Mouse (Mus musculus) bone marrow, adult 2 months (tissue): ENCODE measurements around the gene Disp1. TPM values are rescaled to one million over a fixed set of nuclear protein-coding genes. Genes with fewer than 3 reads are reported as not detected.

Experiments
- H3K27ac ChIP-seq: fragments of 200-500 bp; 2 replicates; pipeline ENCODE4 v1.5.1; 2012; ENCODE audit warnings: low read depth, mild to moderate bottlenecking, control low read depth, inconsistent platforms, low read length; ENCODE audit not compliant: control insufficient read depth, poor library complexity, insufficient read depth
- H3K4me1 ChIP-seq: fragments of 200-500 bp; 2 replicates; pipeline ENCODE4 v1.6.1; 2011; ENCODE audit warnings: low read length; ENCODE audit not compliant: control insufficient read depth, insufficient read depth
- H3K4me3 ChIP-seq: fragments of 200-500 bp; replicated peaks from 2 replicates; pipeline ENCODE3; 2011; ENCODE audit warnings: mild to moderate bottlenecking, low read depth, low read length, control low read depth; ENCODE audit not compliant: control insufficient read depth
- CTCF ChIP-seq: fragments of 200-500 bp; IDR thresholded peaks from 2 replicates; pipeline ENCODE4 v1.5.1; 2011; ENCODE audit warnings: low read length, control low read depth; ENCODE audit not compliant: control insufficient read depth, insufficient read depth
- POLR2A ChIP-seq: fragments of 200-500 bp; IDR thresholded peaks from 2 replicates; pipeline ENCODE4 v1.6.1; 2011; ENCODE audit warnings: low read depth, mild to moderate bottlenecking, control low read depth, low read length, borderline replicate concordance; ENCODE audit not compliant: control insufficient read depth
- WGBS: fragments of 180-500 bp; shearing (Covaris S2); methylation state at CpG from one replicate; pipeline ENCODE4 v1.1.7; 2018; 5-methylcytosine and 5-hydroxymethylcytosine counted together
- polyA plus RNA-seq: library from polyadenylated mRNA; stranded (reverse); fragments of >200 nt; gene quantifications from 2 replicates; pipeline ENCODE4 v1.2.4, GENCODE M21; 2011; ENCODE audit warnings: low replicate concordance; ENCODE audit not compliant: missing spikeins, insufficient read depth, insufficient read length

Gene Disp1
- polyA plus RNA-seq, 1 experiment, result 3.3 TPM

- H3K4me1 ChIP-seq, result peaks cover 2% of the 10 kb centered on the region
- WGBS, result 83% methylated on average over 8 of the region's 8 CpGs
- H3K4me3 ChIP-seq, result no peak overlapping the region
- no peak overlapping the region for H3K27ac ChIP-seq
- no peak for TF ChIP-seq CTCF
- no peak for TF ChIP-seq POLR2A
Observed at GRCm38 (mm10) chr1:183164648-183165071, 56.7 kb downstream of the Disp1 start.

DNA sequence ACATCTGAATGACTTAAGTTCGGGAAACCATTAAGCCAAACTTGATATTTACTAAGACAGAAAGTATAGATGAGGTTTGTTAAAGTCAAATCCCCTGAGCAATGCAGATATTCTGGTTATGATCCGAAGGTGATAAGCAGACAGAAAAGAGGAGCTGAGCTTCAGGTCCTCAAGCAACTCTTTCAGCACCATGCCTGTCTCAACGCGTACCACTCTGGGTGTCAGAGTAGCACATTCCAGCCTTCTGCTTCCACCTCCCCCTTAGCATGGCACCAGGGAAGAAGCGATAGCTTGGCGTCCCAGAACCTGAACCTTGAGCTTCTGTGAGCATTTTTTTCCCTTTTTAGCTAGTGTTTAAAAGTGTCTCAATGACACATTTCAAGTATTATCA, 57.1 kb downstream of the Disp1 start:
- 89% methylated on average over 6 of the region's 6 CpGs for WGBS
- TF ChIP-seq CTCF (no peak), POLR2A (no peak)
- Histone ChIP-seq H3K27ac (no peak overlapping the region), H3K4me3 (no peak overlapping the region), H3K4me1 (peaks cover 2% of the 10 kb centered on the region)

DNA sequence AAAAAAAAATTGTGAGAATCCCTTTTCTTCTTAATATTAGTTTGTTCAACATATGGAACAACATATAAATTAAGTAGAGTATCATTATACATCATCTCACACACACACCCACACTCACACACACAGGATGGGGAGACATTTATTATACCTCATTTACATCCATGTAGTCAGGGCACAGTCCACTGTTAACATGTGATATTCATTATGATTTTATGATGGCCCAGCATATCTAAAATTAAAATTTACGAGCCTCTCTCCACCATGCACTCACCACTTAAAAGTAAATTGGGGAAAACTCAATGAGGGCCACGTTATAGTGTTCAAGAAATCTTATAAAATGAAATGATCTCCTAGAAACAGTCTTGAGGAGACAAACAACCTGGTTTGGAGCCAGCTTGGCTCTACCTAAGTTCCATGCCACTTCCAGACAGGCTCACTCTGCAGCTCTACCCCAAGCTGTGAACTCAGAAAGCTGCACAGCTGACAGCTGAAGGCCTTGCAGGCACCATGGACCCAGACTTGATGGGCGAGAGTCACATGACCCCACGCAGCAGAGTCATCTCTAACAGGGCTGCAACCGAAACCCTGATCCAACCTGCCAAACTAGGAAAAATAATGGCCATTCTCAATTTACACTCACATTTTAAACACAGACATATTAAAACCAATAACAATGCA, 57.7 kb downstream of the Disp1 start:
- peaks cover 2% of the 10 kb centered on the region for H3K4me1 ChIP-seq
- H3K27ac ChIP-seq, result no peak overlapping the region
- H3K4me3 ChIP-seq, result no peak overlapping the region
- WGBS, result 82% methylated on average over 5 of the region's 5 CpGs
- TF ChIP-seq POLR2A (no peak), CTCF (no peak)

DNA sequence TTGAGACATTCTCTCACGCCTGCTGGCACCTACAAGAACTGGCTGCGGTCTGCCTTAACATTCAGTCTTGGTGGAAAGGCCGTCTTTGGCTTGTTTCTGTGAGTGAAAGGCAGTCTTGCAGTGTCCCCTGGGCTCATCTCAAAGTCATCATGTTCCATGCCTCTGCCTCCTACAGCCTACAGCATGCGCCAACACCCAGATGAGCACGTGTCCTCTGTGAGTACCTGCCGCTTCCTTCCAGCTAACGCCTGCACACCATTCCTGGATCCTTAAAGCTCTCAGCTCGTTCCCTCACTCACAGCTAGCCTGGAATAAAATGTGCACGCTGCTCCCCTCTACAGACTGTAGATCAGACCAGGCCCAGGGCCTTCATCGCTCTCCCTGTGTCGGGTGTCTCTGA, 60.3 kb downstream of the Disp1 start:
- TF ChIP-seq CTCF (no peak), POLR2A (no peak)
- H3K4me3 ChIP-seq, result no peak overlapping the region
- WGBS, result 91% methylated on average over 11 of the region's 11 CpGs
- H3K27ac ChIP-seq, result no peak overlapping the region
- no peaks in the 10 kb centered on the region for H3K4me1 ChIP-seq

DNA sequence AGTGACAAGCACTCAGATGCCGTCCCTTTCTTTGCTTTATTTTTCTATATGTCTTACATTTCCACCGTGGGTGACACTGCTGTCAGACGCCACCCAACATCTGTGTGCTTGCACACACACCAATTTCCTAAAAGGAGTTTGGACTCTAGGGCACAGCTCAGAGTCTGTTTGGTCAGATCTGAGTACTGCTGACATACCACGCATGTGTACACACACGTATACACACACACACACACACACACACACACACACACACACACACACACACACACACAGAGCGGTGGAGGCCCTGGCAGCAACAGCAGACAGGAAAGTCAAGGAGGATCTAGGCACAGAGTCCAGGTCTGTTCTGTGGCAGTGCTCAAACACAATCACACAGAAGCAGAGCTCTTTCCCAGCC, 61.1 kb downstream of the Disp1 start:
- H3K4me1 ChIP-seq, result no peaks in the 10 kb centered on the region
- WGBS, result 73% methylated on average over 6 of the region's 6 CpGs
- H3K4me3 ChIP-seq, result no peak overlapping the region
- TF ChIP-seq CTCF (no peak), POLR2A (no peak)
- H3K27ac ChIP-seq, result no peak overlapping the region

DNA sequence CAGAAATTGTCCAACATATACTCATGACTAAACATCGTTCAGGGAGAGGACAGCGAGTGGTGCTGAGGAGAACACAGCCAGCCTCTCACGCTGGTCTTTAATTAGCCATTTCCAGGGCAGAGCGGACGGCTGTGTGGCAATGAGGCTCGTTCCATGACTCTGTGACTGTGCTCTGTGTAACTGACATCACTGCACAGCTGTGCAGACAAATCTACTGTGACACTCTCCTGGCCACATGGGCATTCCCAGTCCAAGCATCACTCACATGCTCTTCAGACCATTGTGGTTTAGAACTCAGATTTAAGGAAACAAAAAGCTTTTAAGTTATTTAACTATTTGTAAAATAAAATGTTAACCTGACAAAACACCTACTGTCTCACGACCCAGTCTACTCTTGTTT, 62.1 kb downstream of the Disp1 start:
- TF ChIP-seq CTCF, result no peak
- no peak for TF ChIP-seq POLR2A
- Histone ChIP-seq H3K4me1 (no peaks in the 10 kb centered on the region), H3K4me3 (no peak overlapping the region), H3K27ac (no peak overlapping the region)
- 84% methylated on average over 7 of the region's 7 CpGs for WGBS

DNA sequence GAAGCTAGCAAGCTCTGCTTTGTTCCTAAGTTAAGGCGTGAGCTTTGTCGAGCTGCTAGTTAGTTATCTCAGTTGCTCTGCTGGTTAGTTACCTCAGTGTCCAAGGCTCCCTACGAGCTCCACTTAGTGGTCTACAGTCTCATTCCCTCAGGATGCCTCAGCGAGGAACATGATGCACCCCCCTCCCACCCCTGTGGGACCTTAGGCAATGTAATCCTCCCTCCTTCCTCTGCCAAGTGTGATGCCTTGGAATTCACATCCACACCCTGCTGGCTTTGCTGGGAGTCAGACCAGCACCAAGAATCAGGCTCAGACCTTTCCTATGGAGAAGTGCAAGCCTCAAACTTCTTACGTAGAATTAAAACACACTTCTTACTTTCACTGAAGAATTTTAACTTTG, 65.7 kb downstream of the Disp1 start:
- TF ChIP-seq CTCF, result no peak
- WGBS, result 77% methylated on average over 5 of the region's 5 CpGs
- Histone ChIP-seq H3K4me3 (no peak overlapping the region), H3K4me1 (no peaks in the 10 kb centered on the region), H3K27ac (no peak overlapping the region)

DNA sequence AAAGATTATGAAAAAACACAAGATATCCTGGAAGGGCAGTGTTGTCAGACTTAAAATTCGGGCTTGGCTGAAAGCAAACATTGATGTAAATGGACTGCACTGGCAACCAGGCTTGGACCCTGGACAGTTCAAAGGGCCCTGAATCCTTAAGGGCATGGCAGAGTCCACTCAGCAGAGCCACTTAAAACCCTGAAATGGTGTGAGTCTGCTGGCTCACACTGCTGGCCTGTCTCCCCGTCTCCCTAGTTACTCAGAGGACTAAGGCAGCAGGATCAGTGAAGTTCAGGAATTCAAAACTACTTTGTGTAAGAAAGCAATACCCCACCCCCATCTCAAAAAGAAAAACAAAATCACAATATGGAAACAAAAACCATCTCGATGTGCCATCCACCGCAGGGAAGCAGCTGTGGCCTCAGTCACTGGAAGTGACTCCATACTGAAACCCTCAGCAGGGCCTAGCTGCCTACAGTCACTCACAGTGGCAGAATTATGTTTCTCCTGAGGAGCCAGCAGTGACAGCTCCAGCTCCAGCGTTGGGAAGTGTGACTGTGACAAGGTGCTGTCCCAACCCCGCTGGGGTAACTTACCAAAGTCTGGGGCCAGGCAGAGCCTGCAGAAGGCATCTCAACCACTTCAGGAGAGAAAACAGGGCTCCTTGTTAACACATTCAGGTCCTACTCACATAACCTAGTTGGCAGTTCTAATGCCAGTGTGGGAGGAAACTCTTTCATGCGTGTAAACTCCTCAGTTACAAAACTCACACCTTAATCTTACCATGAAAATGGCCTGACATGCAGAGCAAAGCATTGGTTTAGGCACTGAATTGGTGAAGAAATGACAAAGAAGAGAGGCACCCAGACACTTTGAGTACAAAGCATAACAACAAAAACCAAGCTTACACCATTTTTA, 66.8 kb downstream of the Disp1 start:
- 78% methylated on average over 7 of the region's 7 CpGs for WGBS
- TF ChIP-seq POLR2A (no peak), CTCF (no peak)
- H3K4me3 ChIP-seq, result no peak overlapping the region
- H3K27ac ChIP-seq, result no peak overlapping the region
- H3K4me1 ChIP-seq, result no peaks in the 10 kb centered on the region; the same call in 1 of the 2 replicates
